In genomic region chr16:56715608-56716007, GRCm38 (mm10) we compare ENCODE assay signal across 8 mouse cellular contexts. TPM values are rescaled to one million over a fixed set of nuclear protein-coding genes. Genes with fewer than 3 reads are reported as not detected.
A peak's percentile ranks its signal among the peaks of the same experiment; 100 is the strongest.
DNase-seq lines count a peak whose midpoint lies in the region; ATAC-seq and TF ChIP-seq lines count a peak whose summit lies in the region.

No protein-coding gene starts in this region.

- peak overlapping the region; percentile 74; the same call in 1 of the 2 replicates for H3K4me3 ChIP-seq in heart, embryonic 11.5 days (ENCODE audit: low read depth, low read length)
- peak overlapping the region; percentile 88; the same call in 1 of the 2 replicates for H3K4me3 ChIP-seq in brown adipose tissue, adult 24 weeks (ENCODE audit: insufficient read depth, low read depth, low read length)
- H3K4me3 ChIP-seq in hindbrain, postnatal 0 days (ENCODE audit: low read length) = peak overlapping the region; percentile 82; the same call in 1 of the 2 replicates
- 0 out of 2 replicates have a peak overlapping the region, but pooled peaks have one; percentile 70 for H3K4me3 ChIP-seq in midbrain, embryonic 14.5 days (replicated peaks; ENCODE audit: low read depth, low read length)
- no peak overlapping the region for H3K4me3 ChIP-seq in thymus, adult 2 months (ENCODE audit: control insufficient read depth, insufficient read depth, low read length)

- H3K27me3 ChIP-seq in heart, embryonic 11.5 days (ENCODE audit: control insufficient read depth, insufficient read depth, low read length) = no peaks in the 10 kb centered on the region
- no peaks in the 10 kb centered on the region for H3K27me3 ChIP-seq in hindbrain, postnatal 0 days (ENCODE audit: insufficient read depth, low read length)
- no peaks in the 10 kb centered on the region for H3K27me3 ChIP-seq in midbrain, embryonic 14.5 days (ENCODE audit: control insufficient read depth, insufficient read depth, low read length)
- H3K27me3 ChIP-seq in thymus, adult 2 months (ENCODE audit: control insufficient read depth, insufficient read depth, low read length) = no peaks in the 10 kb centered on the region

- peak overlapping the region; percentile 68 for H3K4me2 ChIP-seq in heart, embryonic 11.5 days
- peak overlapping the region; percentile 79 for H3K4me2 ChIP-seq in hindbrain, postnatal 0 days (ENCODE audit: low read depth, low read length)
- peak overlapping the region; percentile 84 for H3K4me2 ChIP-seq in midbrain, embryonic 14.5 days (ENCODE audit: low read length)

- peaks cover 9% of the 10 kb centered on the region for H3K4me1 ChIP-seq in heart, embryonic 11.5 days (ENCODE audit: control insufficient read depth, insufficient read depth, low read length)
- H3K4me1 ChIP-seq in brown adipose tissue, adult 24 weeks (ENCODE audit: control insufficient read depth, insufficient read depth, insufficient read length, low read length) = peaks cover 3% of the 10 kb centered on the region; the same call in 1 of the 2 replicates
- 0 out of 2 replicates have a peak, but pooled peaks cover 5% of the 10 kb centered on the region for H3K4me1 ChIP-seq in hindbrain, postnatal 0 days (ENCODE audit: insufficient read depth, low read length)
- H3K4me1 ChIP-seq in midbrain, embryonic 14.5 days (ENCODE audit: control insufficient read depth, insufficient read depth, low read length) = peaks cover 19% of the 10 kb centered on the region
- H3K4me1 ChIP-seq in thymus, adult 2 months (replicated peaks; ENCODE audit: control insufficient read depth, insufficient read depth, low read length) = peaks cover 6% of the 10 kb centered on the region

- no peak overlapping the region for H3K27ac ChIP-seq in heart, embryonic 11.5 days (ENCODE audit: low read depth, low read length)
- H3K27ac ChIP-seq in brown adipose tissue, adult 24 weeks (replicated peaks; ENCODE audit: low read depth, low read length) = no peak overlapping the region
- no peak overlapping the region for H3K27ac ChIP-seq in hindbrain, postnatal 0 days
- no peak overlapping the region for H3K27ac ChIP-seq in midbrain, embryonic 14.5 days (replicated peaks; ENCODE audit: low read depth, low read length)
- H3K27ac ChIP-seq in thymus, adult 2 months (ENCODE audit: control insufficient read depth, insufficient read depth, low read length) = no peak overlapping the region

- no peak for ATAC-seq in heart, embryonic 11.5 days (replicated peaks; ENCODE audit: insufficient number of reproducible peaks, low FRiP score, low TSS enrichment)
- no peak for ATAC-seq in hindbrain, postnatal 0 days
- no peak for ATAC-seq in midbrain, embryonic 14.5 days (ENCODE audit: low FRiP score, low TSS enrichment)

- TF ChIP-seq POLR2A in thymus, adult 2 months (IDR thresholded peaks at IDR 0.05; ENCODE audit: control insufficient read depth, extremely low read depth, insufficient read depth, low read length, poor library complexity) = no peak

- H3K9ac ChIP-seq in heart, embryonic 11.5 days (ENCODE audit: low read depth, low read length) = no peak overlapping the region
- no peak overlapping the region for H3K9ac ChIP-seq in hindbrain, postnatal 0 days (replicated peaks; ENCODE audit: low read length)
- H3K9ac ChIP-seq in midbrain, embryonic 14.5 days (replicated peaks; ENCODE audit: low read length) = no peak overlapping the region

- no peaks in the 10 kb centered on the region for H3K9me3 ChIP-seq in heart, embryonic 11.5 days (replicated peaks; ENCODE audit: control insufficient read depth, low read length)
- no peaks in the 10 kb centered on the region for H3K9me3 ChIP-seq in hindbrain, postnatal 0 days (ENCODE audit: low read length)
- H3K9me3 ChIP-seq in midbrain, embryonic 14.5 days (ENCODE audit: control insufficient read depth, low read length) = no peaks in the 10 kb centered on the region

- no peak for TF ChIP-seq CTCF in hindbrain, postnatal 0 days (IDR thresholded peaks at IDR 0.05; ENCODE audit: low read depth)
- no peak for TF ChIP-seq CTCF in thymus, adult 2 months (IDR thresholded peaks at IDR 0.05; ENCODE audit: borderline replicate concordance, control insufficient read depth, extremely low read depth, insufficient read depth, low read length, poor library complexity)

- H3K36me3 ChIP-seq in heart, embryonic 11.5 days (ENCODE audit: control insufficient read depth, insufficient read depth, low read length) = peaks cover 10% of the 10 kb centered on the region
- peaks cover 7% of the 10 kb centered on the region for H3K36me3 ChIP-seq in hindbrain, postnatal 0 days (ENCODE audit: insufficient read depth, low read length)
- H3K36me3 ChIP-seq in midbrain, embryonic 14.5 days (ENCODE audit: control insufficient read depth, insufficient read depth, low read length) = peaks cover 21% of the 10 kb centered on the region
- peaks cover 16% of the 10 kb centered on the region for H3K36me3 ChIP-seq in thymus, adult 2 months (ENCODE audit: control insufficient read depth, insufficient read depth, low read length)

- no peak for DNase-seq in heart, adult 9 months (ENCODE audit: low spot score in 2 of 2)
- DNase-seq in hindbrain, postnatal 0 days (ENCODE audit: low spot score) = no peak
- no peak for DNase-seq in midbrain, embryonic 14.5 days
- no peak for DNase-seq in thymus, adult 2 months
- DNase-seq in adrenal gland, adult 18-20 months (ENCODE audit: low spot score in 2 of 2) = no peak
- DNase-seq in left cerebral cortex, adult 8-10 months (ENCODE audit: low spot score in 2 of 2) = no peak

- WGBS in heart, embryonic 11.5 days (ENCODE audit: insufficient replicate concordance) = 54% methylated on average over 3 of the region's 3 CpGs
- WGBS in hindbrain, postnatal 0 days = 65% methylated on average over 3 of the region's 3 CpGs
- 77% methylated on average over 3 of the region's 3 CpGs for WGBS in midbrain, embryonic 14.5 days
- WGBS in thymus, adult 2 months = 48% methylated on average over 3 of the region's 3 CpGs

RNA-seq across cellular contexts. Expression of gene Tfg, which starts 1.6 kb away (rescaled TPM):
- polyA plus RNA-seq in heart, embryonic 11.5 days (2014; fragmentation: Nextera tagmentation; extraction: Ambion mirVana) = 159 and 162 TPM in 2 replicates
- polyA plus RNA-seq in brown adipose tissue, adult 24 weeks (2012; ENCODE audit: insufficient read depth, insufficient read length, missing spikeins) = 67.8 and 82.9 TPM in 2 replicates
- total RNA-seq in hindbrain, postnatal 0 days (2014; rRNA removed) = 90.9 and 97.6 TPM in 2 replicates
- polyA plus RNA-seq in hindbrain, postnatal 0 days (2015; fragmentation: Nextera tagmentation; extraction: Ambion mirVana) = 152 and 155 TPM in 2 replicates
- polyA plus RNA-seq in midbrain, embryonic 14.5 days (2014; fragmentation: Nextera tagmentation; extraction: Ambion mirVana) = 164 and 171 TPM in 2 replicates
- 108 and 109 TPM in 2 replicates for polyA plus RNA-seq in thymus, adult 2 months (2012; rRNA removed)
- 10 to 100 TPM; 57.8 to 59.5 TPM for total RNA-seq in adrenal gland, adult 18-20 months (2021)
- total RNA-seq in left cerebral cortex, adult 8-10 months (2022) = 10 to 100 TPM; 51.8 to 59.4 (median 55.2) TPM
